Comparison of ENCODE assay signal across 13 mouse cellular contexts in genomic region chr15:77740511-77741297, GRCm38 (mm10). TPM values are rescaled to one million over a fixed set of nuclear protein-coding genes. Genes with fewer than 3 reads are reported as not detected.
DNase-seq lines count a peak whose midpoint lies in the region; TF ChIP-seq lines count a peak whose summit lies in the region.
"Had no signal": no experiment of that assay in that cellular context is flagged by ENCODE, and none has a peak within 500 bp of the region (broad histone marks: within the 10 kb centered on the region; RNA-seq: fewer than 3 reads in every experiment).

No protein-coding gene starts in this region.

- peak; percentile 63 for TF ChIP-seq CTCF in layer of hippocampus, adult 2 months (conservative IDR thresholded peaks at IDR 0.05)
- TF ChIP-seq CTCF in bone marrow, adult 2 months (IDR thresholded peaks at IDR 0.05; ENCODE audit: control insufficient read depth, insufficient read depth, low read length) = peak; percentile 39; the same call in 1 of the 2 replicates
- TF ChIP-seq CTCF in thymus, adult 2 months (IDR thresholded peaks at IDR 0.05; ENCODE audit: borderline replicate concordance, control insufficient read depth, extremely low read depth, insufficient read depth, low read length, poor library complexity) = no peak

- no peak for TF ChIP-seq POLR2A in bone marrow, adult 2 months (IDR thresholded peaks at IDR 0.05; ENCODE audit: borderline replicate concordance, control insufficient read depth, low read depth, low read length)
- TF ChIP-seq POLR2A in myocyte (IDR thresholded peaks at IDR 0.05; ENCODE audit: insufficient read length, low read depth) = no peak
- no peak for TF ChIP-seq POLR2A in thymus, adult 2 months (IDR thresholded peaks at IDR 0.05; ENCODE audit: control insufficient read depth, extremely low read depth, insufficient read depth, low read length, poor library complexity)

- no peaks in the 10 kb centered on the region for H3K4me1 ChIP-seq in bone marrow, adult 2 months (ENCODE audit: control insufficient read depth, insufficient read depth, low read length)
- H3K4me1 ChIP-seq in thymus, adult 2 months (replicated peaks; ENCODE audit: control insufficient read depth, insufficient read depth, low read length) = no peaks in the 10 kb centered on the region
- H3K4me1 ChIP-seq: embryonic facial prominence, embryonic 12.5 days; hindbrain, embryonic 12.5 days had no signal

- no peak overlapping the region for H3K4me3 ChIP-seq in layer of hippocampus, adult 2 months
- no peak overlapping the region for H3K4me3 ChIP-seq in bone marrow, adult 2 months (replicated peaks; ENCODE audit: control insufficient read depth, low read depth, low read length)
- no peak overlapping the region for H3K4me3 ChIP-seq in myocyte
- H3K4me3 ChIP-seq in thymus, adult 2 months (ENCODE audit: control insufficient read depth, insufficient read depth, low read length) = no peak overlapping the region
- H3K4me3 ChIP-seq: embryonic facial prominence, embryonic 12.5 days; hindbrain, embryonic 12.5 days had no signal

- no peaks in the 10 kb centered on the region for H3K79me2 ChIP-seq in myocyte (ENCODE audit: control insufficient read depth, insufficient read depth)

- H3K36me3 ChIP-seq in myocyte (ENCODE audit: control insufficient read depth, insufficient read depth) = no peaks in the 10 kb centered on the region
- no peaks in the 10 kb centered on the region for H3K36me3 ChIP-seq in thymus, adult 2 months (ENCODE audit: control insufficient read depth, insufficient read depth, low read length)
- H3K36me3 ChIP-seq: embryonic facial prominence, embryonic 12.5 days; hindbrain, embryonic 12.5 days had no signal

- H3K27me3 ChIP-seq in myocyte (ENCODE audit: control insufficient read depth, insufficient read depth, insufficient read length) = no peaks in the 10 kb centered on the region
- no peaks in the 10 kb centered on the region for H3K27me3 ChIP-seq in thymus, adult 2 months (ENCODE audit: control insufficient read depth, insufficient read depth, low read length)
- H3K27me3 ChIP-seq: embryonic facial prominence, embryonic 12.5 days; hindbrain, embryonic 12.5 days had no signal

- DNase-seq in layer of hippocampus, adult 2 months (ENCODE audit: low spot score in 2 of 2) = no peak
- DNase-seq in layer of hippocampus, adult 18-20 months (ENCODE audit: low spot score in 2 of 2) = no peak
- peak; percentile 62 for DNase-seq in ES-CJ7 (ENCODE audit: low read depth, low spot score)
- no peak for DNase-seq in cerebellum, adult 8-10 months
- no peak for DNase-seq in thymus, adult 2 months
- DNase-seq: thymus, postnatal 4 days had no signal

- H3ac ChIP-seq in myocyte (ENCODE audit: control insufficient read depth, insufficient read length) = no peak overlapping the region

- WGBS in bone marrow, adult 2 months = 72% methylated on average over 9 of the region's 9 CpGs
- WGBS in thymus, adult 2 months = 78% methylated on average over 9 of the region's 9 CpGs

- no peak overlapping the region for H3K27ac ChIP-seq in layer of hippocampus, adult 2 months
- no peak overlapping the region for H3K27ac ChIP-seq in bone marrow, adult 2 months (ENCODE audit: control insufficient read depth, insufficient read depth, low read depth, low read length, poor library complexity)
- no peak overlapping the region for H3K27ac ChIP-seq in thymus, adult 2 months (ENCODE audit: control insufficient read depth, insufficient read depth, low read length)
- H3K27ac ChIP-seq: embryonic facial prominence, embryonic 12.5 days; hindbrain, embryonic 12.5 days had no signal

- peak overlapping the region; percentile 50 for H3K4me2 ChIP-seq in myocyte (ENCODE audit: low read depth)
- H3K4me2 ChIP-seq: embryonic facial prominence, embryonic 12.5 days; hindbrain, embryonic 12.5 days had no signal

TF ChIP-seq in myocyte, 11 proteins besides CTCF, POLR2A, EP300 and RAD21:
- TF ChIP-seq MYOD1 (IDR thresholded peaks at IDR 0.05; ENCODE audit: control insufficient read depth in 1 of 3, insufficient read length in 2 of 3, low read depth in 2 of 3) (no peak), CEBPB (IDR thresholded peaks at IDR 0.05; ENCODE audit: insufficient read depth, poor library complexity, severe bottlenecking) (no peak), MAX (IDR thresholded peaks at IDR 0.05; ENCODE audit: low read depth) (no peak), POLR2AphosphoS2 (IDR thresholded peaks at IDR 0.05; ENCODE audit: insufficient read length, low read depth) (no peak), REST (IDR thresholded peaks at IDR 0.05; ENCODE audit: insufficient read depth, insufficient read length) (no peak), USF1 (IDR thresholded peaks at IDR 0.05; ENCODE audit: low read depth) (no peak), E2F4 (IDR thresholded peaks at IDR 0.05; ENCODE audit: insufficient read depth) (no peak), TCF12 (IDR thresholded peaks at IDR 0.05; ENCODE audit: insufficient read depth, poor library complexity, severe bottlenecking) (no peak)

RNA-seq across cellular contexts. Expression of gene Apol9b, which starts 11.9 kb away (rescaled TPM):
- not detected for total RNA-seq in layer of hippocampus, adult 2 months (2021)
- total RNA-seq in layer of hippocampus, adult 18-20 months (2021) = not detected
- 1.7 TPM in 1 of 2 replicates, not detected in the other for polyA plus RNA-seq in bone marrow, adult 2 months (2011; ENCODE audit: insufficient read depth, insufficient read length, low replicate concordance, missing spikeins)
- polyA plus RNA-seq in myocyte (2012; fragmentation: generic; extraction: Trizol) = 63.1 TPM
- 5.6 and 8.1 TPM in 2 replicates for polyA plus RNA-seq in thymus, adult 2 months (2012; rRNA removed)
- total RNA-seq: gastrocnemius, adult 18-20 months; layer of hippocampus, postnatal 14 days had no signal
- polyA plus RNA-seq: embryonic facial prominence, embryonic 12.5 days; hindbrain, embryonic 12.5 days; liver, embryonic 16.5 days had no signal

RNA-seq across cellular contexts. Expression of gene Apol8, which starts 16.1 kb away (rescaled TPM):
- total RNA-seq in layer of hippocampus, adult 2 months (2021) = 1 to 10 TPM; 5.7 to 7.4 TPM
- total RNA-seq in layer of hippocampus, adult 18-20 months (2021) = 1 to 10 TPM; 8.0 to 8.9 TPM
- polyA plus RNA-seq in bone marrow, adult 2 months (2011; ENCODE audit: insufficient read depth, insufficient read length, low replicate concordance, missing spikeins) = 47.8 and 48.7 TPM in 2 replicates
- 0.38 TPM for polyA plus RNA-seq in myocyte (2012; fragmentation: generic; extraction: Trizol)
- polyA plus RNA-seq in thymus, adult 2 months (2012; rRNA removed) = 0.08 and 0.11 TPM in 2 replicates

RNA-seq across cellular contexts. Expression of gene Apol7e, which starts 42.0 kb away (rescaled TPM):
- total RNA-seq in layer of hippocampus, adult 2 months (2021) = not detected
- total RNA-seq in layer of hippocampus, adult 18-20 months (2021) = not detected
- polyA plus RNA-seq in bone marrow, adult 2 months (2011; ENCODE audit: insufficient read depth, insufficient read length, low replicate concordance, missing spikeins) = 0.88 and 4.3 TPM in 2 replicates
- not detected for polyA plus RNA-seq in myocyte (2012; fragmentation: generic; extraction: Trizol)
- polyA plus RNA-seq in thymus, adult 2 months (2012; rRNA removed) = 26.2 and 28.5 TPM in 2 replicates
- total RNA-seq: gastrocnemius, adult 18-20 months; layer of hippocampus, postnatal 14 days had no signal
- polyA plus RNA-seq: embryonic facial prominence, embryonic 12.5 days; hindbrain, embryonic 12.5 days; liver, embryonic 16.5 days had no signal

Comparison
In these comparisons a context has a peak if more than half of its experiments do, and no peak if none do; other contexts are left out.
1. RNA of gene Apol8, which starts 16.1 kb away (polyA plus RNA-seq): 47.8 to 48.7 TPM in bone marrow, adult 2 months; 0.38 TPM in myocyte (single experiment) and 0.08 to 0.11 TPM in thymus, adult 2 months; every median in the first group is over 10 times any median in the second.